Mouse (Mus musculus): ENCODE data around the gene Dennd6b. TPM values are rescaled to one million over a fixed set of nuclear protein-coding genes. Genes with fewer than 3 reads are reported as not detected.

Gene Dennd6b
- total RNA-seq, 2 experiments from 2014 or later: 0.59 to 0.71 TPM

DNA sequence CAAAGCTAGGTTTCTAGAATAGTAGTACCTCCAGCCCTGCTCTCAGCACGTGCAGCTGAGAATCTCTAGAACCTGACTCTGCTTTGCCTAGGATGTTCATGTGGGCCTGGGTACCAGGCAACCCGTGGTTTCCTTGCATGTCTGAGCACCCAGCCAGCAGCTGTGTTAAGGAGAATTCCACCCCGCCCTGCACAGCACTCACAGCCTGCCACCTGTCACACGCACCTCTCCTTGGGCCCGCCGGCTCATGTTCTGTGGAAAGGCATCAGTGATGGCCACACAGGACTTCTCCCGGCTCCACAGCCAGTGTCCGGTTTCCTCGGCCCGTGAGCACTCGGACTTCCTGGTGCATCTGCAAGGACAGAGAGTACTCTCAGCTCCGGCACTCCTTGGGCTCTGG lies 30.8 kb downstream of the Dennd6b start:
- no peak for ATAC-seq (ENCODE audit: poor library complexity, severe bottlenecking)

DNA sequence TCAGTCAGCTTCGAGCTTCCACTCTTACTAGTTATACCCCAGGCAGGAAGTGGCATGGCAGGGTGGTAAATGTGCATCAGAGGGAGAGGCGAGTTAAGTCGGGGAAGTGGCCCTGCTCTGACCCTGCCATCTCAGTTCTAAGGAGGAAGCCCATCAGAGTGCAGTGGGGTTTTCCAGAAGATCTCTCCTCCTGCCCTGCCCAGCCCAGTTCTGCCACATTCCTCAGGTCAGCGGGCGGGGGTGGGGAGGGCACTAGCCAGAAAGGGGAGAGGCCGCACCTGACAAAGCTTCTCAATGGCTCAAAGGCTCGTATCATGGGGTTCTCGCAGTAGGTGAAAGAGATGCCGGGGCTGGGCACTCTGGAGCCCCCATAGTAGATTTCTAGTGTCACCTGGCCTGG lies 34.9 kb downstream of the Dennd6b start:
- no peak for ATAC-seq (ENCODE audit: poor library complexity, severe bottlenecking)

DNA sequence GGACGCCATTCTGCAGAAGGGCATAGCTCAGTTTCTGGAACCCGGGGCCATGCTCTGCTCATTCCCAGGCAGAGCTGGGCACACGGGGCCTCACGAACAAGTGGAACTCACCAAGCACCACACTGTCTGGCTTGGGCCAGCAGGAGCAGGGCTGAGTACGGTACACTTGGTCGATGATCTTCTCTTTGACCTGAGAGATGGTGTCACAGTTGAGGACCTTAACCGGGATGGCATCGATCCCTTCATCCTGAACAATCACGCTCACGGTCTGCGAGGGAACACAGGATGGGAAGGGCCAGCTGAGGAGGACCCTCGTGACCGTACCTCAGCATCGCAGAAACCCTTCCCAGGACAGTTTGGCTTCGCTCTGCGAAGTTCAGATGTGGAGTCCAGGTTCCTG lies 37.8 kb downstream of the Dennd6b start:
- no peak for ATAC-seq (ENCODE audit: poor library complexity, severe bottlenecking)

DNA sequence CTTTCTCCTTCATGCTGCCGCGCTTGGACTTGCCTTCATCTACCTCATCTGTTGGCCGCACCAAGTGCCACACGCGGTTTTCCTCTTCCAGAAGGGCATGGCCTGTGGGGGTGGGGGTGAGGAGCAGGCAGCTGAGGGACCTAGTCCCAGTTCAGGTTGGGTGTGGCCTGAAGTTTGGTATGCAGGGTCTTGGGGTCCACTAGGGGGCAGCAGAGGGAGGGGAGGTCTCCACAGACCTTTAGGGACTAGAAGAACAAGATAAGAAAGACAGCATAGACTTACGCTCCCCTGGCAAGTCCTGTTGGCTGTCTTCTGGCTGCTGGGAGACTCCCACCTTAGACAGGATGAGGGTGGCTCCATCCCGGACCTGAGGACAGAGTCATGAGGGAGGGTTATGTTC lies 38.3 kb downstream of the Dennd6b start:
- ATAC-seq (ENCODE audit: poor library complexity, severe bottlenecking): peak; percentile 78

DNA sequence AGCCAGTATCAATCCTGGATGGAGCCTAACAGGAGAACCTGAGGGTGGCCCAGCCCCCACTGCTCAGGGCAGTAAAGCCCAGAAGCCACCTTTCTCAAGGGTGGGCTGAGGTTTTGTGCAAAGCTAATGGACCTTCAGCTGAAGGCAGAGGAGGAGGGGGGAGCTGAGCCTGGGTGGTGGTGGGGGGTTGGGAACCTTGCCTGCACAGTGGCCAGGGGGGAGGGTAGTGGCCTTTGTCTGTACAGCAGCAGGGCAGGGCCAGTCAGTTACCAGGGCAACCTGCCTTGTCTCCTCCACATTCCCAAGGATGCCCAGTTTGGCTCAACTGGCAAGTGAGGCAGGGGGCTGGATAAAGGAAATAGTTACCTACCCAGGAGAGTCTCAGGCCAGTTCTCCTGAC lies 44.0 kb downstream of the Dennd6b start:
- ATAC-seq (ENCODE audit: poor library complexity, severe bottlenecking): no peak

DNA sequence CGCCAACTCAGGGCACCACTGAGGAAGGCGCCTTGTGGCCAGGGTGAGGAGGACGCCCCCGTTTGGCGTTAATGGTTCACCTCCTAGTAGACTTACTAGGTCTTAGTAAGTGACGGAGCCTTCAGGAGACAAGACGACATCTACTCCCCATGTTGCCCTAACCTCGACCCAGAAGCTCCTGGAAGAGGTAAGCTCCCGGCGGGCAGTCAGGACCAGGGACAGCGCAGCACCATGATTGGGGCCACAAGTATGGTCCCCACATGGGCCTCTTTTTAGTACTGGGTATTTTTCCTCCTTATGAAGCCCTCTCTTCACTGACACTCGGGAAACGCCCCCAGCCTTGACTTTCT lies 46.3 kb downstream of the Dennd6b start:
- ATAC-seq (ENCODE audit: poor library complexity, severe bottlenecking): no peak

DNA sequence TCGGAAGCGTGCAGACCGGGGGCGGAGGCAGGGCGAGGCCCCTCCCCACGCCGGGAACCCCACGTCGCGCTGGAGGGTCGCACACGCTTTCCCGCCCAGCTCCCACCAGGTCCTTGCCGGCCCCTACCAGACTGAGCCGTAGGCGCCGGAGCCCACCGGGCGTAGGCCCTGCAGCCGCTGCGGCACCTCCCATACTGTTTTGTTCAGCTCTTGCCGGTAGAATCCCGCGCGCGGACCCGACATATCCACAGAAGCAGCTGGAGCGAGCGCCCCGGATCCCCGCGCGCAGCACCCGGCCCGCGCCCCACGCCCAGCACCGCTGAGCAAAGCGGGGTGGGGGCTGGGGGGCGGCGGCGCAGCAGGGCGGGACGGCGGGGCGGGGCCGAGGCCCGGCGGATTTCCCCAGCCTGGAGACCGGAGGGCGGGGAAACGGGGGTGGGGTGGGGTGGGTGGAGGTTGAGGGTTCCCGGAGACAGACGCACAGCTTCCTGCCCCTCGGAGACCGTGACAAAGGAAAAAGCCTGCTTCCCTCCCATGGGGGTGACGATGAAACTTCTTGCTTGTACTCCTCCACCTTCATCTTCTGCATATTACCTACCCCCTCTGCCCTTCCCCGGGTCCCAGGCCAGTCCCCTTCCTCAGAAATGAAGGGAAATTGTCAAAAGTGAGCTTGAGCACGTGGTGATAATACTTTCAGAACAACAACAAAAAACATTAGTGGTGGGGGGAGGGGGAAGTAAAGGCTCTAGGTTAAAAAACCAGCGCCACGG lies 46.8 kb downstream of the Dennd6b start, which contains the start of gene Mapk11:
Gene Mapk11, minus strand, starts transcription at position 358 of the 770 bp plus-strand sequence.
- peak; percentile 40 for ATAC-seq (ENCODE audit: poor library complexity, severe bottlenecking)

DNA sequence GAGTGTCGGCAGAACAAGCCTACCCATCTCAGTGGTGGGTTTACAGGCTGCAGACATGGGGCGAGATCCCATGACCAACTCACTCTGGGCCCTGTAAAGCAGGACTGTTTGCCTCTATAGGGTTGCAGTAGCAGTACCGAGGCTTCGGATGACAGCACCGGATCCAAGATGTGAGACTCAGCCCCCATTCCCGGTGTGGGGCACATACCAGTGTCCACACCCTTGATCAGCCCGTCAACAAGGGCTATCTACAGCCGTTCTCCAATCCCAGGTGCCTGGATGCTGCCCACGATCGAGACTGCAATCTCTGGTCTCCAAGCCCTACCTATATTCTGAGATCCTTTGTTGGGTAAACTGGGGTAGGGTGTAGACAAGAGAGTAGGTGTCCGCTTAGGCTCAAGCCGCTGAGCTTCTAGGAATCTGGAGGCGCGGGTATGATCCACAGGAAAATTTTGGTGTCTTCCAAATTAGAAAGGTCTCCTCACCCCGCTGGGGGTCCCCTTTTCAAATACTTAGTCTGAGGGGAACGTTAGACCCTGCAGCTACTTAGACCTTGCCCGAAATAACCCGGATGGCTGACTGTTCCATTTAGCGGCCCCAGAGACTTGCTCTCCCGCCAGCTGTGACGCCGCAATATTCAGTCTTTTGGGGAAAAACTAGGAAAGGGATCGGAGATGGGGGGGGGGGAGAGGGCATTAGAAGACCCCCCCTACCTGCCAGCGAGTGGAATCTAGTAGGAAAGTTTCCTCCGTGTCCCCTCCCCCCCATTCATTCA lies 47.6 kb downstream of the Dennd6b start:
- no peak for ATAC-seq (ENCODE audit: poor library complexity, severe bottlenecking)

DNA sequence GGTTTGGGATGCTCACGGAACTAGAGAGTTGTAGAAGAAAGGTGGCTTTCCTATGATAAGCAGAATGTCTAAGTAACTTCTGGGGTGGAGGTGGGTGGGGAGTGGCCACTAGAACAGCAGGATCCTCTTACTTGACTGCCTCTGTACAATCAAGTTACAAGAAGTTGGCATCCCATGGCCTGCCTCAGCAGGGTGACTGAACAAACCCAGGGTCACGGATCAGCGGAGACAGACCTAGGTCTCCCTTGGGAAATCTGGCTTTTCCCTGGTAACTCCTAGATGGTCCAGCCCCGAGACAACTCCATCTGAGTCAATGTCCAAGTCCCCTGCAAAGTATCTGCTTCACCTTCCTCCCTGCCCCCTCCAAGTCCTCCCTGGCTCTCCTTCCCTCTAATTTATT lies 48.4 kb downstream of the Dennd6b start:
- ATAC-seq (ENCODE audit: poor library complexity, severe bottlenecking): no peak

DNA sequence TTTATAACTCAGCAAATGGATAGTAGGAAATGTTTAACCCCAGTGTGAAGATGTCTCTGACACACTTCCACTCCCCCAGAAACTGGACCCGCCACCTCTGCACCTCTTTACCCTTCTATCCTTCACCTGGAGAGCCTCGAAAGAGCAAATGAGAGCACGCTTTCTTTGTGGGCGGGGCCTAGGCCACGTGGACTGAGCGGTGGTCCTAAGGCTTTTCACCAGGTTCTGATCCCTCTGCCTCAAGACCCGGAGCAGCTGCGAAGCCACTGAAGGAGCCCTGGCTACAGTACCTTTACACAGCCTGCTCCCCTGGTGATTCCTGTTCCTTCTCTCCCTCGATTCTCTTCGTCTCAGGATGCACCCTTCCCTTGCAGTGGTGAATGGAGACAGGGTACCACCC lies 48.8 kb downstream of the Dennd6b start:
- no peak for ATAC-seq (ENCODE audit: poor library complexity, severe bottlenecking)

DNA sequence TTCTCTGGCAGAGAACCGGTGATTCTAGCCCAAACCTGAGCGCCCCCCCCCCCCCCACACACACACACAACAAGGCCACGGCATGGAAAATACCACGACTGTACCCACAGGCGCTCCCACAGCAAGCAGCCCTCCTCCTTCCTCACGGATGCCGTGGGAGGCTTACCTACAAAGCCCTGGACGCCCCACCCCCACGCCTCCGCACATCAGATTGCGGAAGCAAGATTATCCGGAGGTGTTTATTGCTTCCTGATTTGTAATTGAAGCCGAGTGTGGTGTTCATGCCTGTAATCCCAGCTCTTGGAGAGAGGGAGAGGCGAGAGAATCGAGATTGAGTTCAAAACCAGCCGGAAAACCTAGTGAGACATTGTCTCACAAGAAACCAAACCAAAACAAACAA lies 49.3 kb downstream of the Dennd6b start:
- peak; percentile 64 for ATAC-seq (ENCODE audit: poor library complexity, severe bottlenecking)

DNA sequence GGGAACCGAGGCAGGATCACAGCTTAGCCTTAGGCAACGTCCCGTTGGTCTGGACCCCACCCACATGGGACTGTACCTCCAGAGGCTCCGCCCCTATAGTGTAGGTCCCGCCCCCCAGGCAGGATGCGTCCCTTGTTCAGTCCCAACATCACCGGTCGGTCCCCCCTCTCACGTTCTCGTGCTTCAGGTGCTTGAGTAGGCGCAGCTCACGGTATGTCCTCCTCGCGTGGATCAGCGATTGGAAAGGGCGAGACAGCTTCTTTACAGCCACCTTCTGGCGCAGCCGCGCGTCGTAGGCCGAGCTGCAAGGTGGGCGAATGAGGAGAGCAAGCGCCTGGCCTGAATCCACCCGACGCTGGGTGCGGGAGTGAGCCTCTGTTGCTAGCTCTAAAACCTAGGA lies 49.8 kb downstream of the Dennd6b start:
- no peak for ATAC-seq (ENCODE audit: poor library complexity, severe bottlenecking)

DNA sequence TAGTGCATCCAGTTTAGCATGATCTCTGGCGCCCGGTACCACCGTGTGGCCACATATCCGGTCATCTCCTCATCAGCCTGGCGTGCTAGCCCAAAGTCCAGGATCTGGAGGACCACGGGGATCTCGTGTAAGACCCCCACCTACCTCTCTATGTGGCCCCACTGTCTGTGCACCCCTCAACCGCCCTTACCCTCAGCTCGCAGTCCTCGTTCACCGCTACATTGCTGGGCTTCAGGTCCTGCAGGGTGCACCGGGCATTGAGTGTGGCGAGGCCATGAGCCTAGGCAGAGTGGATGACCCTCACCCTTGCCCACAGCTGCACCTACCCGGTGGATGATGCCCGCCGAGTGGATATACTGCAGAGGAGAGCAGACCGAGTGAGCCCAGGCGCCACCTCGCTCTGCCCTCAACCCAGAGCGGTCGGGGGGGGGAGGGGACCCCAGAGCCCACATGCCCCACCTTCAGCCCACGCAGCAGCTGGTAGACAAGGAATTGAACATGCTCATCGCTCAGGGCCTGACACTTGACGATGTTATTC lies 50.4 kb downstream of the Dennd6b start:
- no peak for ATAC-seq (ENCODE audit: poor library complexity, severe bottlenecking)

DNA sequence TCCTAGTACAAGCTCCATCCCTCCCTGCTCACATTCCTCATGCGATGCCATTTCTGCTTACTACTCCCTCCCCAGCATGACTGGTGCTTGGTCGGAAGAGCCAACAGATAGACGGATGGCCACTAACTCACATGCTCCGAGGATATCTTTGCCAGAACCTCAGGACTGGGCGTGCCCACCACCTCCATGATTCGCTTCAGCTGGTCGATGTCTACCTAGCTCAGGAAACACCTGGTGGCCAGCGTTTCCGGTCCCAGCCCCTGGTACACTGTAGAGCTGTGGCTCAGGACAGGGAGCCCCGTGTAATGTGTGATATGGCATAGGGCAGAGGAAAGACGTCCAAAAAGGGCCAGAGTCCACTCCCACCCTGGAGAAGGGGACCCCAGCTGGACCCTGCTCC lies 51.3 kb downstream of the Dennd6b start:
- ATAC-seq (ENCODE audit: poor library complexity, severe bottlenecking): no peak

DNA sequence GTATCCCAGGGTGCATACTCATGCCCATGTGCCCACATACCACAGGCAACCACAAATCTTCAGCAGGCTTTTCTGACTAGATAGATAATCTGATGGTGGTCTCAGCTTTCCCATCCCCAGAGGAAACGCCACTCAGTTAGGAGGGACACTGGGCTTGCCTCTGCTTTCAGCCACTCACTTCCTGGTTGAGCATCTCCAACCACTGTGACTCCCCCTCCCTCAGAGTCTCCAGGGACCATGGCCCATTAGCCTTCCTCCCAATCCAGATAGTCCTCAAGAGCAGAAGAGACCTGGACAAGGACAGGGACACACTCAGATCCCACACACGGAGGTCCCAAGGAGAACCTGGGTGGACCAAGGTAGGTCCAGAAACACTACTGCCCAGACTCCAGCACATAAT lies 53.2 kb downstream of the Dennd6b start:
- ATAC-seq (ENCODE audit: poor library complexity, severe bottlenecking): no peak

DNA sequence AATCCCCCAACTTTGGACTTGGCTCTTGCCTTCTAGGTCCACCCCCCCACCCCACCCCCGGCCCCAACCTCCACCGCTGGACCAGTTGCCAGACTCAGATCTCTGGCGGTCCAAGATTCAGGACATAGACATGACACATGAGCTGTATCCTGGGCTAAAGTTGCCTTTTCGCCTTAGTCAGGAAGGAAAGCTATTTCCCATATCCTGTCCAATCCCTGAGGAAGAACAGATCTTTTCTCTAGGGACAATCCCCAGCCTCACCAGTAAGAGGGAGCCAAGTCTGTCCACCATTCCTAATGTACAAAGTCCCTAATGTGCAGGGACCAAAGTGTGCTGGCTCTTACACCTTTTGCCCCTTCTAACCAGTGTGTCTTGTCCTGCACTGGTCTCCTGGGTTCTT lies 54.4 kb downstream of the Dennd6b start:
- ATAC-seq (ENCODE audit: poor library complexity, severe bottlenecking): no peak

DNA sequence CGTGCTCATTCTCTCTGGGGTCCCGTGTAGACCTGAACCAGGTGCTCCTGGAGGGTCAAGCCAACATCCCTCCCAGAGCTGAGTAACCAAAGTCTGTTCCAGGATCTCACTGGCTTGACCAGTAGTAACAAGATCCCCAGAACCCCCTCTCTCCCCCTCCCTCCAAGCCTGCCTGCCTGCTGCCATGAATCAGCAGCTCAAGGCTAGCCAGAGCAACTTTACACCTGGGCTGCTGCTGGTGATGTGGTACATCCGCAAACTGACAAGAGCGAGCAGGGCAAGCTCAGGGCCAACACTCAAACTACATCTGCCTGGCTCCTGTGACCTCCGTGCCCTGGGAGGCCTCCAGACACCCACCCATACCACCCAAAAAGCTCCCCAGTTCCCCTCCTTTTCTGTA lies 54.9 kb downstream of the Dennd6b start:
- ATAC-seq (ENCODE audit: poor library complexity, severe bottlenecking): no peak

DNA sequence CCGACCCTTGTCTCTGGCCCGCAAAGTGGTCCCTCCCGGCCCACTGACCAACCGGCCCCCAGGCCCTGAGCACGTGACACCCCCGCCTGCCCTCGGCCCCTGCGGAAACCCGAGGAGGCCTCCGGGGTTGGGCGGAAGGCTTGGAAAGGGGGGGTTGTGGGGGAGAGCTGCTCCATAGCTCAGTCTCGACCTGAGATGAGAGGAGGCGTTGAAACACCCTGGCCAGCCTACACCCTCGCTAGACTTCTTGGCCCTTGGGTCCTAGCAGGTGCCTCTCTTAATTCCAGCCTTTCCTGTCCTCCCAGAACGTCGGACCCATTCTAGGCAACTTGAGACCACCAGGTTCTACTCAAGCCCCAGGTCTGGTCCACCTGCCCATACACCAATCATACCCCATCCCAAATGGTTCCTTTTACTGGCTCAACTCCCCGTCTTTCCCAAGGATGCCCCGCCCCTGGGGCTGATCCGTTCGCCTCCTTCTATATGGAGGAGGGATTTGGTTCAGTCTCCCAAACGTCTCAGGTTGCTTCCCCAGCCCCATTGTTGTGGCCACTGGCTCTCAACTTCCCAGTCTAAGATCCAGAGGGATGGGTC lies 55.5 kb downstream of the Dennd6b start, which contains the start of gene Mapk12:
Gene Mapk12, minus strand, starts transcription at position 45 of the 594 bp plus-strand sequence.
- ATAC-seq (ENCODE audit: poor library complexity, severe bottlenecking): no peak

DNA sequence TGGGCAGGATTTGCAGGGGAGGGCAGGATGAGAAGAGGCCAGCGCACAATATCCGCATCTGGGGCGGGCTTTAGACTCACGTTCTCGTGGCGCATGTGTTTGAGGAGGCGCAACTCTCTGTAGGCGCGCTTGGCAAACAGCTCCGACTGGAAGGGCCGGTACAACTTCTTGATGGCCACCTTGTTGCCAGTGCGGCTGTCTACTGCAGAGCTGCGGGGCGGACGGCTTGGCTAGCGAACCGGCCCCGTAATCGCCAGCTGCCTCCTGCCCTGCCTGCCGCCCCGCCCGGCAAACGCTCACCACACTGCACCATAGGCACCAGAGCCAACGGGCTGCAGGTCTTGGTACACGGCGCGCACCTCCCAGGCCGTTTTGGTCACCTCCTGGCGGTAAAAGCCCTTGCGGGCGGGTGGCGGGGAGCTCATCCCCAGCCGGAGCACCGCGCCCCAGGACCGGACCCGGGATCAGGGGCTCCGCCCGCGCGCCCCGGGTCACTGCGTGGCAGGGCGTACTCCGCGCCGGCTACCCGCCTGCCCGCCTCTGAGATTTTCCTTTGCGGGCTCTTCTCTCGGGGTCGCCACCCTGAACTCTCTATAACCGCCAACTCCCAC lies 56.1 kb downstream of the Dennd6b start:
- 0 out of 2 replicates have a peak, but pooled peaks have one; percentile 23 for ATAC-seq (ENCODE audit: poor library complexity, severe bottlenecking)

DNA sequence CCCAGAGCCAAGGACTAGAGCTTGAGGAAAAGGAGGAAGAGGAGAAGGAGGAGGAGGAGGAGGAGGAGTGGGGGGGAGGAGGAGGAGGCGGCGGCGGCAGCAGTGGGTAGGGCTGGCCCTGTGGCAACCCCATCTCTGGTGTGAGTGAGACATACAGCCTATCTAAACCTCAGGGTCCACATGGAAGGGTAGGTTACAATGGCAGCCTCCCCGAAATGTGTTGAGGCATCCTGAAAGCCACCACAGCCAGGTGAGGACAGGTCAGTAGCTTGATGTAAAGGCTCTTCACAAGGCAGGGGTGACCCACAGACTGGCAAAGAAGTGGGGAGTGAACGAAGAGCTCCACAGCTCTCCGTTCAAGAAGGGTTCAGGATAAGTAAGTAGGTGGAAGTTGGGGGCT lies 57.8 kb downstream of the Dennd6b start:
- no peak for ATAC-seq (ENCODE audit: poor library complexity, severe bottlenecking)

DNA sequence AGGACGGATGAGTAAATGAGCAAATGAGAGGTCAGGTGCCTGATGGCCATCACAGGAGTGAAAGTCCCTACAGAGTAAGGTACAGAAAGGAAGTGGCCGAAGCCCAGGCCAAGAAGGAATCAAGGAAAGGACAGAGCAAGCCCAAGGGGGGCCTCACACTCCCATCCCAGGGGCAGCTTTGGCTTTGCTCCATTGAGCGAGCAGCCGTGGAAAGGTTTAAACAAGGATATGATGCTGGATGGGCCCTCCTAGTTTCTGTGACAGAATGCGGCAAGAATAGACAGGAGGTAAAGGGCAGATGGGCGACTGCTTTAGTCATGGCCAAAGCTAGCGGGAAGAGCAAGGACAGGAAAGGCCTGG lies 58.3 kb downstream of the Dennd6b start:
- no peak for ATAC-seq (ENCODE audit: poor library complexity, severe bottlenecking)

Data from megakaryocyte, adult 5-6 weeks (primary cell).